Mouse (Mus musculus): ENCODE measurements around the gene Tmem238. TPM values are rescaled to one million over a fixed set of nuclear protein-coding genes. Genes with fewer than 3 reads are reported as not detected.
A peak's percentile ranks its signal among the peaks of the same experiment; 100 is the strongest.

Tmem238 gene
- total and polyA plus RNA-seq, 3 experiments: 23.8 to 31.3 TPM; not detected in 1

DNA sequence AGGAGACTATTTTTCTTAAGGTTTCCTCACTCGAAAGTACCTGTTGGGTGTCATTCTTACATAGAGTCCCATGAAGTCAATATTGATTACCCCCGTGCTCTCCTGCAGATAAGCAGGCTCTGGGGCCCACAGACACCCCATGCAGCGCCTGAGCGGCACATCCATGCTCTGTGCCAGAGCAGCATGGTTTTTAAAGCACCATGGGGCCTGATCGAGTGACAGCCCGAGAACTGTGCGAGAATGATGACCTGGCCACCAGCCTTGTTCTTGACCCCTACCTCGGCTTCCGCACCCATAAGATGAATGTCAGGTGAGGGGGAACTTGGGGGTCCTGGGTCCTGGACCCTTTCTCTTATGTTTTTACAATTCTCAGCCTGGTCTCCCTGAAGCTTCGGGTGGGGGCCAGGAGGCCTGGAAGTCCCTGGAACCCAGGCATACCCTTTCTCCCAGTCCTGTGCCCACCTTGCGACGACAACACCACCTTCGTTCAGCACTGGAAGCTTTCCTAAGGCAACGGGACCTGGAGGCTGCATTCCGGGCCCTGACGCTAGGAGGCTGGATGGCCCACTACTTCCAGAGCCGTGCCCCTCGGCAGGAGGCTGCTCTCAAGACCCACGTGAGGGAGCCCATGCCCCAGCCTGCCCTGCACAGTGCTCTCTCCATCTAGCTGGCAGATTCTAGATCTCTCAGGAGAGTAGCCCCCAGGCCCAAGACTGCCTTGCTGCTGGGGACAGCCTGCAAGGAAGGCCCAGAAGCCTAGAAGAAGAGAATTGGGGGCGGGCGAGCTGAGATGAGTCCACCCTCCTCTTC lies 47.6 kb downstream of the Tmem238 start:
- DNase-seq (ENCODE audit: low read depth, low spot score): no peak
- H3K9ac ChIP-seq (ENCODE audit: control insufficient read depth, low read depth, low read length, poor library complexity, severe bottlenecking): no peak overlapping the region
- H3K27ac ChIP-seq (ENCODE audit: control insufficient read depth, low read depth, low read length): no peak overlapping the region; the same call in 1 of the 2 replicates
- peak overlapping the region in 1 of 2 experiments; percentile 58; a peak in 1 of 4 replicates for H3K4me3 ChIP-seq (ENCODE audit: control insufficient read depth in 1 of 2, insufficient read depth in 1 of 2, low read depth in 2 of 2, low read length in 2 of 2)
- H3K79me2 ChIP-seq (ENCODE audit: control insufficient read depth, insufficient read depth, low read length, poor library complexity): no peaks in the 10 kb centered on the region; the same call in 1 of the 2 replicates
- H3K36me3 ChIP-seq (ENCODE audit: control insufficient read depth in 1 of 2, insufficient read depth in 2 of 2, low read length in 2 of 2): peaks cover 0 to 4% of the 10 kb centered on the region in 2 experiments; a peak in 2 of 4 replicates
- H3K27me3 ChIP-seq (ENCODE audit: control insufficient read depth in 1 of 2, insufficient read depth in 2 of 2, low read length in 2 of 2): no peaks in the 10 kb centered on the region
- H3K4me1 ChIP-seq (ENCODE audit: control insufficient read depth in 1 of 2, insufficient read depth in 2 of 2, low read length in 2 of 2): peaks cover 2 to 10% of the 10 kb centered on the region in 2 experiments
- H3K9me3 ChIP-seq (replicated peaks; ENCODE audit: insufficient read depth, low read length): no peaks in the 10 kb centered on the region
- no peak for TF ChIP-seq NELFE (IDR thresholded peaks at IDR 0.05; ENCODE audit: low read depth, low read length)
- TF ChIP-seq MXI1 (IDR thresholded peaks at IDR 0.05; ENCODE audit: low read depth, low read length): 0 out of 2 replicates have a peak, but pooled peaks have one; percentile 0

DNA sequence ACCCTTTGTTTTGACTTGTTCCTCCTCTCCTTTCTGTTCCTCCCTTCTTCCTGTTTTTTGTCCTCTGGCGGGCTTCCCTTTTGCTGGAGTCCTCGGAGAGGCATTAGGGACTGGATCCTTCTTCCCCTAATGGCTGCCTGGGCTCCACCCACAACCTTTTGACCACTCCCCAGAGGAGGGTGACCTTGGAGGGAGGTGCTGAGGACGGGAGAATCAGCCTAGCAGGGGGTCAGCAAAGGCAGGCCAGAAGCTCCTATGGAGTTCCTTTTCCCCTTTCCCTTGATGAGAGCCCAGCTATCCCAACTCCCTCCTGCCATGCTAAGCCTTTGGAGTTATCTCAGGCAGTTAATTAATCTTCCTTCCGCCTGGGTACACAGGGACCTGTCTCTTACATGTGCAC lies 48.3 kb downstream of the Tmem238 start:
- H3K9me3 ChIP-seq (replicated peaks; ENCODE audit: insufficient read depth, low read length): no peaks in the 10 kb centered on the region
- peak overlapping the region; percentile 82 for H3K9ac ChIP-seq (ENCODE audit: control insufficient read depth, low read depth, low read length, poor library complexity, severe bottlenecking)
- no peaks in the 10 kb centered on the region; the same call in 1 of the 2 replicates for H3K79me2 ChIP-seq (ENCODE audit: control insufficient read depth, insufficient read depth, low read length, poor library complexity)
- TF ChIP-seq SMC3 (IDR thresholded peaks at IDR 0.05; ENCODE audit: low read depth, low read length): no peak
- peak; percentile 40 for TF ChIP-seq NELFE (IDR thresholded peaks at IDR 0.05; ENCODE audit: low read depth, low read length)
- TF ChIP-seq HCFC1 (IDR thresholded peaks at IDR 0.05; ENCODE audit: low read depth, low read length): 0 out of 2 replicates have a peak, but pooled peaks have one; percentile 20
- TF ChIP-seq MXI1 (IDR thresholded peaks at IDR 0.05; ENCODE audit: low read depth, low read length): no peak
- peak in 1 of 2 experiments; percentile 60; a peak in 2 of 4 replicates for TF ChIP-seq POLR2A (IDR thresholded peaks at IDR 0.05; ENCODE audit: control insufficient read depth in 1 of 2, insufficient read depth in 1 of 2, low read depth in 1 of 2, low read length in 2 of 2, poor library complexity in 1 of 2)
- no peak for TF ChIP-seq ZC3H11A (IDR thresholded peaks at IDR 0.05; ENCODE audit: low read depth, low read length)
- TF ChIP-seq TBP (IDR thresholded peaks at IDR 0.05; ENCODE audit: low read depth, low read length): 0 out of 2 replicates have a peak, but pooled peaks have one; percentile 30
- TF ChIP-seq NRF1 (IDR thresholded peaks at IDR 0.05; ENCODE audit: insufficient read depth, low read depth, low read length, poor library complexity, severe bottlenecking): no peak
- TF ChIP-seq ZMIZ1 (IDR thresholded peaks at IDR 0.05; ENCODE audit: low read depth, low read length): no peak
- TF ChIP-seq SIN3A (IDR thresholded peaks at IDR 0.05; ENCODE audit: low read length): peak; percentile 27; the same call in 1 of the 2 replicates
- no peak for TF ChIP-seq USF1 (IDR thresholded peaks at IDR 0.05; ENCODE audit: low read depth, low read length)
- peak overlapping the region; percentile 58 to 74 for H3K4me3 ChIP-seq (ENCODE audit: control insufficient read depth in 1 of 2, insufficient read depth in 1 of 2, low read depth in 2 of 2, low read length in 2 of 2)
- peak; percentile 79 for DNase-seq (ENCODE audit: low read depth, low spot score)
- H3K4me1 ChIP-seq (ENCODE audit: control insufficient read depth in 1 of 2, insufficient read depth in 2 of 2, low read length in 2 of 2): peaks cover 2 to 10% of the 10 kb centered on the region in 2 experiments
- H3K27ac ChIP-seq (ENCODE audit: control insufficient read depth, low read depth, low read length): peak overlapping the region; percentile 61
- H3K36me3 ChIP-seq (ENCODE audit: control insufficient read depth in 1 of 2, insufficient read depth in 2 of 2, low read length in 2 of 2): peaks cover 0 to 4% of the 10 kb centered on the region in 2 experiments; a peak in 2 of 4 replicates
- no peaks in the 10 kb centered on the region for H3K27me3 ChIP-seq (ENCODE audit: control insufficient read depth in 1 of 2, insufficient read depth in 2 of 2, low read length in 2 of 2)

DNA sequence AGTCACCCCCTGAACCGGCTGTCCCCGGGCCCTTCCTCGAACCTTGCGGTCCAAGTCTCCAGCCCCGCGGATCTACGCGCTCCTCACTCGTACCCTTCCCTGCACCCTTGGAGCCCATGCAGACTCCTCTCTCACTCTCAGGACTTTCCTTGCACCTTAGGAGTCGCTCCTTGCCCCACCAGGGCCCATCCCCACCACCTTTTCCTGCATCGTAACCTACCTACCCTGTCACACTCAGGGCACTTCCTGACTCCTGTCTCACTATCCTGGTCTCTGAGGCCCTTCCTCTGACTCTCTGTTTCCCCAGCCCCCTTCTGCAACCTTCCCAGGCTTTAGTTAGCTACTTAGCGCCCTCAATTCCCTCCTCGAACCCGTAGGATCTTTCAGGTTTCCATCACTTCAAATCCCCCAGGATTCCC lies 49.1 kb downstream of the Tmem238 start:
- TF ChIP-seq HCFC1 (IDR thresholded peaks at IDR 0.05; ENCODE audit: low read depth, low read length) (no peak), ELF1 (IDR thresholded peaks at IDR 0.05; ENCODE audit: low read depth, low read length) (no peak; the same call in 1 of the 2 replicates), NELFE (IDR thresholded peaks at IDR 0.05; ENCODE audit: low read depth, low read length) (no peak; the same call in 1 of the 2 replicates), TCF12 (IDR thresholded peaks at IDR 0.05; ENCODE audit: low read depth, low read length) (no peak), CHD1 (IDR thresholded peaks at IDR 0.05; ENCODE audit: low read depth, low read length) (peak; percentile 73; the same call in 1 of the 2 replicates)
- Histone ChIP-seq H3K27ac (ENCODE audit: control insufficient read depth, low read depth, low read length) (peak overlapping the region; percentile 61), H3K4me1 (ENCODE audit: control insufficient read depth in 1 of 2, insufficient read depth in 2 of 2, low read length in 2 of 2) (peaks cover 2 to 10% of the 10 kb centered on the region in 2 experiments), H3K79me2 (ENCODE audit: control insufficient read depth, insufficient read depth, low read length, poor library complexity) (no peaks in the 10 kb centered on the region; the same call in 1 of the 2 replicates), H3K36me3 (ENCODE audit: control insufficient read depth in 1 of 2, insufficient read depth in 2 of 2, low read length in 2 of 2) (peaks cover 0 to 4% of the 10 kb centered on the region in 2 experiments; a peak in 2 of 4 replicates), H3K9me3 (replicated peaks; ENCODE audit: insufficient read depth, low read length) (no peaks in the 10 kb centered on the region), H3K9ac (ENCODE audit: control insufficient read depth, low read depth, low read length, poor library complexity, severe bottlenecking) (peak overlapping the region; percentile 82), H3K27me3 (ENCODE audit: control insufficient read depth in 1 of 2, insufficient read depth in 2 of 2, low read length in 2 of 2) (no peaks in the 10 kb centered on the region), H3K4me3 (ENCODE audit: control insufficient read depth in 1 of 2, insufficient read depth in 1 of 2, low read depth in 2 of 2, low read length in 2 of 2) (peak overlapping the region; percentile 58 to 74)
- peak; percentile 62 for DNase-seq (ENCODE audit: low read depth, low spot score)
